Mouse (Mus musculus) ES-Bruce4 (cell line): ENCODE measurements at regions not wholly inside any gene's neighbourhood (a gene's known extent, or its start where the extent isn't known, plus 50 kb on each side); places are given as distances from the start of the nearest gene placed in this dataset.

ENCODE experiments used
- CTCF ChIP-seq: IDR thresholded peaks from one replicate; pipeline ENCODE4 v1.8.1; 2011; ENCODE audit warnings: low read depth, low read length
- POLR2A ChIP-seq: IDR thresholded peaks from one replicate; pipeline ENCODE4 v1.8.1; 2011; ENCODE audit warnings: low read length; ENCODE audit not compliant: insufficient read depth

DNA sequence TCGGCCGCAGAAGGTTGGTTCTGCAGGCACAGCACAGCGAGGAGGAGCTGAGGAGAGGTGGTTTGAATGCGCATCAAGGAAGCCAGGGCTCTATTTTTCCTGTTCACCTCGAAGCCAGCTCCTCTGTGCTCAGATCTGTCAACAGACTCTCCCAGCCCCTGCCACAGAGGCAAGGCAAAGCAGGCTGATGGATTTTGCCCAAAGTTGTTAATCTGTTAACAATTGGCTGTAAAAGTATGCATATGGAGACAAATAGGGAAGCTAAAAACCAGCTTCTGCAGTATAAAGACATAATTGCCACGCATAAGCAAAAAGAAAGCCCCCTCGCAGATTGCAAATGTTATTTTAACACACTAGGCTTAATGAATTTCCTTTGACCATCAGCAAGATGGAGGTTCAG, 343.3 kb upstream of the Kif2a start:
- no peak for TF ChIP-seq CTCF
- TF ChIP-seq POLR2A: no peak
